ENCODE assay signal across 13 mouse cellular contexts in genomic region chr11:116550748-116551147, GRCm38 (mm10). TPM values are rescaled to one million over a fixed set of nuclear protein-coding genes. Genes with fewer than 3 reads are reported as not detected.
A peak's percentile ranks its signal among the peaks of the same experiment; 100 is the strongest.
DNase-seq lines count a peak whose midpoint lies in the region; ATAC-seq and TF ChIP-seq lines count a peak whose summit lies in the region.
"Had no signal": no experiment of that assay in that cellular context is flagged by ENCODE, and none has a peak within 500 bp of the region (broad histone marks: within the 10 kb centered on the region; RNA-seq: fewer than 3 reads in every experiment).

No protein-coding gene starts in this region.

- no peak for DNase-seq in intestine, embryonic 14.5 days (ENCODE audit: low spot score)
- no peak for DNase-seq in heart, postnatal 0 days (ENCODE audit: low spot score)
- peak; percentile 31 for DNase-seq in lung, postnatal 0 days (ENCODE audit: low spot score)
- DNase-seq in spleen, postnatal 4 days (ENCODE audit: low spot score in 2 of 2): no peak
- no peak for DNase-seq in left cerebral cortex, postnatal 10 days (ENCODE audit: extremely low spot score in 1 of 2, low spot score in 2 of 2)
- DNase-seq: cerebellum, adult 11-12 months; gastrocnemius, postnatal 10 days; layer of hippocampus, adult 9-11 months had no signal

- H3K9ac ChIP-seq in intestine, embryonic 14.5 days (ENCODE audit: low read length): no peak overlapping the region
- no peak overlapping the region for H3K9ac ChIP-seq in intestine, postnatal 0 days (ENCODE audit: low read depth, low read length)
- H3K9ac ChIP-seq in embryonic facial prominence, embryonic 13.5 days: 0 out of 2 replicates have a peak overlapping the region, but pooled peaks have one; percentile 46
- H3K9ac ChIP-seq in heart, postnatal 0 days (replicated peaks; ENCODE audit: low read depth, low read length): no peak overlapping the region
- no peak overlapping the region for H3K9ac ChIP-seq in lung, postnatal 0 days (replicated peaks; ENCODE audit: low read depth)

- intact Hi-C loops in left cerebral cortex, postnatal 10 days (cut with DNase I): no loop called here

- H3K36me3 ChIP-seq in intestine, embryonic 14.5 days (ENCODE audit: control insufficient read depth, insufficient read depth, low read length): peaks cover 14% of the 10 kb centered on the region
- H3K36me3 ChIP-seq in intestine, postnatal 0 days (ENCODE audit: control insufficient read depth, insufficient read depth): peaks cover 13% of the 10 kb centered on the region
- H3K36me3 ChIP-seq in embryonic facial prominence, embryonic 13.5 days: peaks cover 30% of the 10 kb centered on the region
- peaks cover 31% of the 10 kb centered on the region for H3K36me3 ChIP-seq in heart, postnatal 0 days (replicated peaks; ENCODE audit: control insufficient read depth, insufficient read depth, low read length)
- H3K36me3 ChIP-seq in lung, postnatal 0 days (ENCODE audit: insufficient read depth, low read length): peaks cover 8% of the 10 kb centered on the region

- H3K27me3 ChIP-seq in intestine, embryonic 14.5 days (replicated peaks; ENCODE audit: control insufficient read depth, insufficient read depth, low read length): no peaks in the 10 kb centered on the region
- 0 out of 2 replicates have a peak, but pooled peaks cover 4% of the 10 kb centered on the region for H3K27me3 ChIP-seq in intestine, postnatal 0 days (replicated peaks; ENCODE audit: control insufficient read depth, insufficient read depth, low read length)
- H3K27me3 ChIP-seq in embryonic facial prominence, embryonic 13.5 days: no peaks in the 10 kb centered on the region
- H3K27me3 ChIP-seq in heart, postnatal 0 days (ENCODE audit: control insufficient read depth, insufficient read depth, low read length): no peaks in the 10 kb centered on the region
- H3K27me3 ChIP-seq in lung, postnatal 0 days (replicated peaks; ENCODE audit: insufficient read depth, low read length): no peaks in the 10 kb centered on the region
- H3K27me3 ChIP-seq: neural tube, embryonic 13.5 days had no signal

- TF ChIP-seq EP300 in heart, postnatal 0 days (IDR thresholded peaks at IDR 0.05; ENCODE audit: low read depth): no peak
- 0 out of 2 replicates have a peak, but pooled peaks have one; percentile 24 for TF ChIP-seq EP300 in lung, postnatal 0 days (IDR thresholded peaks at IDR 0.05)

- no peak overlapping the region for H3K4me3 ChIP-seq in intestine, embryonic 14.5 days (ENCODE audit: low read depth, low read length)
- H3K4me3 ChIP-seq in intestine, postnatal 0 days (ENCODE audit: low read depth, low read length): no peak overlapping the region
- no peak overlapping the region for H3K4me3 ChIP-seq in embryonic facial prominence, embryonic 13.5 days
- H3K4me3 ChIP-seq in heart, postnatal 0 days (ENCODE audit: low read depth, low read length): no peak overlapping the region
- H3K4me3 ChIP-seq in lung, postnatal 0 days (ENCODE audit: low read depth, low read length): no peak overlapping the region
- H3K4me3 ChIP-seq: neural tube, embryonic 13.5 days had no signal

- H3K9me3 ChIP-seq in intestine, embryonic 14.5 days (ENCODE audit: control insufficient read depth, low read length): no peaks in the 10 kb centered on the region
- no peaks in the 10 kb centered on the region for H3K9me3 ChIP-seq in intestine, postnatal 0 days (ENCODE audit: control insufficient read depth)
- no peaks in the 10 kb centered on the region for H3K9me3 ChIP-seq in embryonic facial prominence, embryonic 13.5 days
- no peaks in the 10 kb centered on the region for H3K9me3 ChIP-seq in heart, postnatal 0 days (replicated peaks; ENCODE audit: control insufficient read depth, low read length)
- H3K9me3 ChIP-seq in lung, postnatal 0 days (ENCODE audit: low read length): no peaks in the 10 kb centered on the region
- H3K9me3 ChIP-seq: neural tube, embryonic 13.5 days had no signal

- H3K4me1 ChIP-seq in intestine, embryonic 14.5 days (replicated peaks; ENCODE audit: control insufficient read depth, insufficient read depth, low read length): peaks cover 21% of the 10 kb centered on the region
- H3K4me1 ChIP-seq in intestine, postnatal 0 days (replicated peaks; ENCODE audit: control insufficient read depth, insufficient read depth, low read length): no peaks in the 10 kb centered on the region
- peaks cover 34% of the 10 kb centered on the region for H3K4me1 ChIP-seq in embryonic facial prominence, embryonic 13.5 days
- H3K4me1 ChIP-seq in heart, postnatal 0 days (ENCODE audit: control insufficient read depth, insufficient read depth): peaks cover 40% of the 10 kb centered on the region
- H3K4me1 ChIP-seq in lung, postnatal 0 days (ENCODE audit: insufficient read depth, low read depth, low read length): peaks cover 26% of the 10 kb centered on the region

- peak overlapping the region; percentile 17; the same call in 1 of the 2 replicates for H3K27ac ChIP-seq in intestine, embryonic 14.5 days (ENCODE audit: low read depth)
- no peak overlapping the region for H3K27ac ChIP-seq in intestine, postnatal 0 days (ENCODE audit: low read depth, low read length)
- H3K27ac ChIP-seq in embryonic facial prominence, embryonic 13.5 days: peak overlapping the region; percentile 22; the same call in 1 of the 2 replicates
- peak overlapping the region; percentile 57 for H3K27ac ChIP-seq in heart, postnatal 0 days (ENCODE audit: low read depth)
- H3K27ac ChIP-seq in lung, postnatal 0 days (ENCODE audit: low read length): peak overlapping the region; percentile 69
- H3K27ac ChIP-seq: neural tube, embryonic 13.5 days had no signal

- ATAC-seq in intestine, embryonic 14.5 days (replicated peaks; ENCODE audit: low FRiP score, low TSS enrichment, low read depth): no peak
- ATAC-seq in intestine, postnatal 0 days: no peak
- ATAC-seq in embryonic facial prominence, embryonic 13.5 days (ENCODE audit: insufficient number of reproducible peaks, insufficient read depth, low FRiP score, low TSS enrichment, low read depth): no peak
- no peak for ATAC-seq in heart, postnatal 0 days (ENCODE audit: insufficient read depth, low read depth)
- peak; percentile 61 for ATAC-seq in lung, postnatal 0 days

- WGBS in intestine, embryonic 14.5 days: 25% methylated on average over 7 of the region's 7 CpGs
- WGBS in intestine, postnatal 0 days: 51% methylated on average over 7 of the region's 7 CpGs
- WGBS in embryonic facial prominence, embryonic 13.5 days: 57% methylated on average over 7 of the region's 7 CpGs
- WGBS in heart, postnatal 0 days: 27% methylated on average over 7 of the region's 7 CpGs
- WGBS in lung, postnatal 0 days: 27% methylated on average over 7 of the region's 7 CpGs

- TF ChIP-seq CTCF in intestine, postnatal 0 days (IDR thresholded peaks at IDR 0.05; ENCODE audit: low read depth): no peak
- TF ChIP-seq CTCF in heart, postnatal 0 days (IDR thresholded peaks at IDR 0.05; ENCODE audit: low read depth): no peak
- TF ChIP-seq CTCF in lung, postnatal 0 days (IDR thresholded peaks at IDR 0.05): no peak

- no peak overlapping the region for H3K4me2 ChIP-seq in intestine, embryonic 14.5 days (ENCODE audit: low read length)
- H3K4me2 ChIP-seq in intestine, postnatal 0 days (replicated peaks; ENCODE audit: low read depth): no peak overlapping the region
- H3K4me2 ChIP-seq in embryonic facial prominence, embryonic 13.5 days: no peak overlapping the region
- H3K4me2 ChIP-seq in heart, postnatal 0 days (ENCODE audit: low read depth, low read length): no peak overlapping the region
- no peak overlapping the region for H3K4me2 ChIP-seq in lung, postnatal 0 days (replicated peaks; ENCODE audit: low read depth, low read length)
- H3K4me2 ChIP-seq: neural tube, embryonic 13.5 days had no signal

RNA-seq across cellular contexts. Expression of gene Sphk1, which starts 20.0 kb away (rescaled TPM):
- polyA plus RNA-seq in intestine, embryonic 14.5 days (2014; fragmentation: Nextera tagmentation; extraction: Ambion mirVana): 2.1 and 4.5 TPM in 2 replicates
- polyA plus RNA-seq in intestine, postnatal 0 days (2015; fragmentation: Nextera tagmentation; extraction: Ambion mirVana): 2.5 and 3.3 TPM in 2 replicates
- polyA plus RNA-seq in embryonic facial prominence, embryonic 13.5 days (2015; fragmentation: Nextera tagmentation; extraction: Ambion mirVana): 5.0 and 6.1 TPM in 2 replicates
- 1.9 and 3.1 TPM in 2 replicates for total RNA-seq in heart, postnatal 0 days (2014; rRNA removed; ENCODE audit: low replicate concordance)
- polyA plus RNA-seq in heart, postnatal 0 days (2015; fragmentation: Nextera tagmentation; extraction: Ambion mirVana): 2.0 TPM in 2 replicates
- 38.6 and 56.3 TPM in 2 replicates for polyA plus RNA-seq in lung, postnatal 0 days (2015; fragmentation: Nextera tagmentation; extraction: Ambion mirVana)
- 1 to 10 TPM; 4.3 to 5.2 TPM for total RNA-seq in left cerebral cortex, postnatal 10 days (2021)

RNA-seq across cellular contexts. Expression of gene Ube2o, which starts 30.5 kb away (rescaled TPM):
- 9.7 and 9.8 TPM in 2 replicates for polyA plus RNA-seq in intestine, embryonic 14.5 days (2014; fragmentation: Nextera tagmentation; extraction: Ambion mirVana)
- polyA plus RNA-seq in intestine, postnatal 0 days (2015; fragmentation: Nextera tagmentation; extraction: Ambion mirVana): 3.7 and 4.8 TPM in 2 replicates
- polyA plus RNA-seq in embryonic facial prominence, embryonic 13.5 days (2015; fragmentation: Nextera tagmentation; extraction: Ambion mirVana): 9.7 and 11.5 TPM in 2 replicates
- 17.2 and 34.8 TPM in 2 replicates for total RNA-seq in heart, postnatal 0 days (2014; rRNA removed; ENCODE audit: low replicate concordance)
- polyA plus RNA-seq in heart, postnatal 0 days (2015; fragmentation: Nextera tagmentation; extraction: Ambion mirVana): 4.1 and 5.2 TPM in 2 replicates
- polyA plus RNA-seq in lung, postnatal 0 days (2015; fragmentation: Nextera tagmentation; extraction: Ambion mirVana): 9.1 and 9.8 TPM in 2 replicates
- 100 to 1,000 TPM; 136 to 140 TPM for total RNA-seq in left cerebral cortex, postnatal 10 days (2021)

RNA-seq across cellular contexts. Expression of gene Aanat, which starts 35.5 kb away (rescaled TPM):
- polyA plus RNA-seq in intestine, embryonic 14.5 days (2014; fragmentation: Nextera tagmentation; extraction: Ambion mirVana): not detected in 2 replicates
- polyA plus RNA-seq in intestine, postnatal 0 days (2015; fragmentation: Nextera tagmentation; extraction: Ambion mirVana): not detected in 2 replicates
- not detected in 2 replicates for polyA plus RNA-seq in embryonic facial prominence, embryonic 13.5 days (2015; fragmentation: Nextera tagmentation; extraction: Ambion mirVana)
- not detected in 2 replicates for total RNA-seq in heart, postnatal 0 days (2014; rRNA removed; ENCODE audit: low replicate concordance)
- polyA plus RNA-seq in heart, postnatal 0 days (2015; fragmentation: Nextera tagmentation; extraction: Ambion mirVana): not detected in 2 replicates
- 0.26 TPM in 1 of 2 replicates, not detected in the other for polyA plus RNA-seq in lung, postnatal 0 days (2015; fragmentation: Nextera tagmentation; extraction: Ambion mirVana)
- 1 to 10 TPM; 1.0 to 1.6 TPM for total RNA-seq in left cerebral cortex, postnatal 10 days (2021)
- total RNA-seq: adrenal gland, adult 18-20 months; gastrocnemius, postnatal 10 days had no signal
- polyA plus RNA-seq: embryonic facial prominence, embryonic 14.5 days had no signal

RNA-seq across cellular contexts. Expression of gene Prpsap1, which starts 56.7 kb away (rescaled TPM):
- polyA plus RNA-seq in intestine, embryonic 14.5 days (2014; fragmentation: Nextera tagmentation; extraction: Ambion mirVana): 207 and 208 TPM in 2 replicates
- polyA plus RNA-seq in intestine, postnatal 0 days (2015; fragmentation: Nextera tagmentation; extraction: Ambion mirVana): 177 and 194 TPM in 2 replicates
- 186 and 193 TPM in 2 replicates for polyA plus RNA-seq in embryonic facial prominence, embryonic 13.5 days (2015; fragmentation: Nextera tagmentation; extraction: Ambion mirVana)
- total RNA-seq in heart, postnatal 0 days (2014; rRNA removed; ENCODE audit: low replicate concordance): 43.3 and 46.6 TPM in 2 replicates
- polyA plus RNA-seq in heart, postnatal 0 days (2015; fragmentation: Nextera tagmentation; extraction: Ambion mirVana): 59.2 and 62.2 TPM in 2 replicates
- polyA plus RNA-seq in lung, postnatal 0 days (2015; fragmentation: Nextera tagmentation; extraction: Ambion mirVana): 89.5 and 97.7 TPM in 2 replicates
- total RNA-seq in left cerebral cortex, postnatal 10 days (2021): 10 to 100 TPM; 85.1 to 87.6 TPM
